Mouse (Mus musculus) G1E-ER4 (cell line): ENCODE data around the gene Mroh2a. TPM values are rescaled to one million over a fixed set of nuclear protein-coding genes. Genes with fewer than 3 reads are reported as not detected.

Experiments
- GATA1 ChIP-seq: IDR thresholded peaks from one replicate; pipeline ENCODE4 v1.8.0; 2012; ENCODE audit warnings: low read length, inconsistent platforms
- polyA plus RNA-seq: library from polyadenylated mRNA; stranded (reverse); fragments of >175 nt; gene quantifications from 2 replicates; pipeline ENCODE4 v1.2.3, GENCODE M21; 2012

Mroh2a gene
- polyA plus RNA-seq, 1 experiment = not detected

DNA sequence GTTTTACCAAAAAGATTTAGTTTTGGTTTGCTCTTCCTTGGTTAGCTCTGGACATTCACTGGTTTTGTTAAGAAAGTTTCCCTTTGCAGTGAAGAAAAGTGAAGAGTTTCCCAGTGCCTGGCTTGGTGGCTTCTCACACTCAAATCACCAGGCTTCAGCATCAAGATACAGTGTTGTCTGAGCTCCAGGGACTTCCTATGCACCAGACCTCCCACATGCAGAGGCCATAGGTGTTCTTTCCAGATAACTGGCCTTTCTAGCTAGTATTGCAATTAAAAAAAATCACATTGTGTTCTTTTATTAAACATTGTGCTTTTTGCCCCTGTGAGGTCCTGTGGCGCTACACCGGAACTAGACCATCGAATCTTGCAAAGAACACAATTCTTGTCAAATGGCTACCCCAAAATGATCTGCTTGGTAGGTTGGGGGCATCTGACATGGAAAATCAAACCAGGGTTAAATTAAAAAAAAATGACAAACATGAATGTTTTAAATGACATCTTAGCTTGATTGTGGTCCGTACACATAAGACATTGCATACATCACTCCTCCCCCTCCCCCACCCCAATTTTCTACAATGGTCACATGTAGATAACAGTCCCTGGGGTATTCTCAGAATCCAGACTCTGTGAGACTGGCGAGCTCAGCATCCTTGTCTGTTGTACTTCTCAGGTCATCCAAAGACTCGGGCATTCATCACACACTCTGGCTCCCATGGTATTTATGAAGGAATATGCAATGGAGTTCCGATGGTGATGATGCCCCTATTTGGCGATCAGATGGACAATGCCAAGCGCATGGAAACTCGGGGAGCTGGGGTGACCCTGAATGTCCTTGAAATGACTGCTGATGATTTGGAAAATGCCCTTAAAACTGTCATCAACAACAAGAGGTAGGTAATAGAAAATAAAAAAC, 11.1 kb upstream of the Mroh2a start:
- no peak for TF ChIP-seq GATA1

DNA sequence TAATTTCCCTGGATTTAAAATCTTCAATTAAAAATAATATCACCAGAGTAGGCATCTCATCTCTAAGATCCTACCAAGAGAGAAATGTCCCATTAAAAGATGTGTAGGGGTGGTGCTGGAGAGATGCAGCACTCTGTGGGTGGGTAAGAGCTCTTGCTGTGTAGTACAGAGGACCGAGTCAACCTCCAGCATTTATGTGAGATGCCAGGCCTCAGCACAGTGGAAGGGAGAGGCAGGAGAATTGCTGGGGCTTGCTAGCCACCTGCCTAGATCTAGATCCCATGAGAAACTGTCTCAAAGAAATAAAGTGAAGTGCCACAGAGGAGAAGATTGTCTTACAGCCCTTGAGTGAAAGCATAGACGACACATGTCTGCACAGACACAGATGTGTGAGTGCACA, 10.2 kb upstream of the Mroh2a start:
- no peak for TF ChIP-seq GATA1

GRCm38 (mm10) chr1:88217144-88217543, 9.6 kb upstream of the Mroh2a start:
- no peak for TF ChIP-seq GATA1

- TF ChIP-seq GATA1 = no peak
Measured at GRCm38 (mm10) chr1:88217576-88217975, 9.2 kb upstream of the Mroh2a start.

GRCm38 (mm10) chr1:88218051-88218450, 8.7 kb upstream of the Mroh2a start:
- TF ChIP-seq GATA1 = no peak

- TF ChIP-seq GATA1 = no peak
Measured at GRCm38 (mm10) chr1:88218591-88218990, 8.2 kb upstream of the Mroh2a start.

GRCm38 (mm10) chr1:88219054-88219453, 7.7 kb upstream of the Mroh2a start:
- TF ChIP-seq GATA1 = no peak

GRCm38 (mm10) chr1:88220336-88220735, 6.5 kb upstream of the Mroh2a start:
- no peak for TF ChIP-seq GATA1

- TF ChIP-seq GATA1 = no peak
Measured at GRCm38 (mm10) chr1:88222216-88222615, 4.6 kb upstream of the Mroh2a start.

- TF ChIP-seq GATA1 = no peak
Measured at GRCm38 (mm10) chr1:88223591-88223990, 3.2 kb upstream of the Mroh2a start.

GRCm38 (mm10) chr1:88224029-88224776, 2.6 kb upstream of the Mroh2a start:
- no peak for TF ChIP-seq GATA1

DNA sequence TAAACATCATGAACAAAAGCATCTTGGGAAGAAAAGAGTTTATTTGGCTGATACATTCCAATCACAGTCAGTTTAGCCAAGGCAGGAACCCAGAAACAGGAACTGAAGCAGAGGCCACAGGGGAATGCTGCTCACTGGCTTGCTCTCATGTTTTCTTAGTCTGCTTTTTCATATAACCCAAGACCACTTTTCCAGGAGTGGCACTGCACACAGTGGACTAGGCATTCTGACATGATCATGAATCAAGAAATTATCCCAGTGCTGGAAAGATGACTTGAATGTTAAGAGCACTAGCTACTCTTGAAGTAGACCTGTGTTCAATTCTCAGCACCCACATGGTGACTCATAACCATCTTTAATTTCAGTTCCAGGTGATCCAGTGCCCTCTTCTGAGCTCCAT, 1.0 kb upstream of the Mroh2a start:
- TF ChIP-seq GATA1 = no peak

DNA sequence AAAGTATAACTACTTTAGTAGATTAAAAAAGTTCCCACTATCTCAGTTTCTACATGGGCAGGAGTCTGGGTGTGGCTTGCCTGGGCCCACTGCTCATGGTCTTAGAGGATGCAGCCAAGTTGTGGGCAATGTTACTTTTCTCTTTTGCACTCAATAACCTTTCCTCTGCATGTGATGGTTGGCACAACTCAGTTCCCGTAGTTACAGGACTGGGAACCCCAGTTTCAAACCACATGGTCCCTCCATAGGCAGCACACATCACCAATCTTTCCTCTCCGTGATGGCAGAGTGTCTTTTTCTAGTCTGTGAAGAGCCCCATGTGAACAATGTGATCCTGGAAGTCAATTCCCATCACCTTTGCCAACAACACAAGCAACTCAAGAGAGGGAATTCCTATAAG, 696 bp downstream of the Mroh2a start:
- TF ChIP-seq GATA1 = no peak

DNA sequence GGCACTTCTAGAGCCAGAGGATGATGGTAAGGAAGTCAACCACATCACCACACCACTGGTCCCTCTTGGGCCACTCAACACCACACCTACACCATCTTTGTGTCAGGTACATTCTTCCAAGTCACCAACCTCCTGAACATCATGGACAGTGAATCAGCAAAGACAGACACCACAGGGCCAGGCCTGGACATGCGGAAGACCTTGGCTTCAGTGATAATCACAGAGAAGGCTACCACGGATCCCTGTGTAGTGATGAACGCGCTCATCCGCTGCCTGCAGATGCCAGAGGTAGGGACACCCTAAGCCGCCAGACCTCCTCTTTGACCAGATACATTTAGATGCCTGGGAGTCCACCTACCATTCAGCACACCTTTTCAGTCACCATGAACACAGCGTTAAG, 1.3 kb downstream of the Mroh2a start:
- no peak for TF ChIP-seq GATA1

- no peak for TF ChIP-seq GATA1
Measured at GRCm38 (mm10) chr1:88229566-88229965, 2.8 kb downstream of the Mroh2a start.

- no peak for TF ChIP-seq GATA1
Measured at GRCm38 (mm10) chr1:88229986-88230385, 3.2 kb downstream of the Mroh2a start.

GRCm38 (mm10) chr1:88230421-88230820, 3.6 kb downstream of the Mroh2a start:
- no peak for TF ChIP-seq GATA1
